Comparison of ENCODE assay signal across 7 mouse cellular contexts in the genomic region with DNA sequence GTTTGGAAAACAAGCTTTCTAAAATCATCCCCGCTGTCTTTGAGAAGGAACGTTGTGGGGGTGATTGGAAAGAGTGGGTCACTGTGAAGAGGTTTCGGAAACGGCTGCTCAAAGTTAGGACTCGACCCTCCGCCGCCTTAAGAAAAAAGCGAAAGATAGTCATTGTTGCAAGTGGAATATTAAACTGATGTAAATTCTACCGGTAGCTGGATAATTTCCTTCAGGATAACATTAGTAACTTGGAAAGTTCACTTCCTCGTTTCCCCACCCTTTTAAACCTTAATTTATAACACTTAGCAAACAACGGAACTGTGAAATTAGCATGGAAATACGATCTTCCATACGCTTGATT. TPM values are rescaled to one million over a fixed set of nuclear protein-coding genes. Genes with fewer than 3 reads are reported as not detected.
DNase-seq lines count a peak whose midpoint lies in the region; ATAC-seq lines count a peak whose summit lies in the region.

No protein-coding gene starts in this region.

- peak overlapping the region; percentile 75 for H3K4me3 ChIP-seq in lung, embryonic 16.5 days (ENCODE audit: low read length)
- H3K4me3 ChIP-seq in forebrain, embryonic 11.5 days (ENCODE audit: low read depth, low read length) = peak overlapping the region; percentile 77
- H3K4me3 ChIP-seq in limb, embryonic 10.5 days = peak overlapping the region; percentile 82
- peak overlapping the region; percentile 61 for H3K4me3 ChIP-seq in neural tube, embryonic 15.5 days (replicated peaks)

- H3K4me1 ChIP-seq in lung, embryonic 16.5 days (replicated peaks; ENCODE audit: control insufficient read depth, insufficient read depth, low read length) = peaks cover 8% of the 10 kb centered on the region
- peaks cover 7% of the 10 kb centered on the region; the same call in 1 of the 2 replicates for H3K4me1 ChIP-seq in forebrain, embryonic 11.5 days (replicated peaks; ENCODE audit: control insufficient read depth, insufficient read depth, low read length)
- H3K4me1 ChIP-seq in limb, embryonic 10.5 days = peaks cover 27% of the 10 kb centered on the region
- peaks cover 16% of the 10 kb centered on the region for H3K4me1 ChIP-seq in neural tube, embryonic 15.5 days

- peak overlapping the region; percentile 55 for H3K9ac ChIP-seq in lung, embryonic 16.5 days (ENCODE audit: low read length)
- peak overlapping the region; percentile 79 for H3K9ac ChIP-seq in forebrain, embryonic 11.5 days (ENCODE audit: low read length)
- 0 out of 2 replicates have a peak overlapping the region, but pooled peaks have one; percentile 37 for H3K9ac ChIP-seq in neural tube, embryonic 15.5 days (replicated peaks)

- no peak overlapping the region for H3K27ac ChIP-seq in lung, embryonic 16.5 days (ENCODE audit: low read length)
- no peak overlapping the region for H3K27ac ChIP-seq in forebrain, embryonic 11.5 days (ENCODE audit: low read depth, low read length)
- no peak overlapping the region for H3K27ac ChIP-seq in limb, embryonic 10.5 days
- H3K27ac ChIP-seq in neural tube, embryonic 15.5 days (replicated peaks) = no peak overlapping the region

- H3K36me3 ChIP-seq in lung, embryonic 16.5 days (ENCODE audit: control insufficient read depth, insufficient read depth, low read length) = no peaks in the 10 kb centered on the region
- H3K36me3 ChIP-seq in forebrain, embryonic 11.5 days (ENCODE audit: control insufficient read depth, insufficient read depth, low read length) = no peaks in the 10 kb centered on the region
- H3K36me3 ChIP-seq in limb, embryonic 10.5 days = no peaks in the 10 kb centered on the region
- no peaks in the 10 kb centered on the region for H3K36me3 ChIP-seq in neural tube, embryonic 15.5 days

- no peak for ATAC-seq in lung, embryonic 16.5 days (ENCODE audit: low read depth)
- no peak for ATAC-seq in forebrain, embryonic 11.5 days (replicated peaks; ENCODE audit: low FRiP score)
- no peak for ATAC-seq in neural tube, embryonic 15.5 days (ENCODE audit: low FRiP score)

- no peak for DNase-seq in lung, adult 18-20 months
- no peak for DNase-seq in forebrain, embryonic 11.5 days (ENCODE audit: low spot score)
- DNase-seq in limb, embryonic 10.5 days (ENCODE audit: low spot score) = no peak
- DNase-seq in frontal cortex, adult 2 months (ENCODE audit: extremely low spot score in 1 of 2, low spot score in 1 of 2) = no peak
- no peak for DNase-seq in urinary bladder, postnatal 4 days (ENCODE audit: low spot score in 2 of 2)

- no peaks in the 10 kb centered on the region for H3K9me3 ChIP-seq in lung, embryonic 16.5 days (ENCODE audit: control insufficient read depth, low read length)
- H3K9me3 ChIP-seq in forebrain, embryonic 11.5 days (ENCODE audit: control insufficient read depth, low read length) = no peaks in the 10 kb centered on the region
- H3K9me3 ChIP-seq in limb, embryonic 10.5 days (replicated peaks) = no peaks in the 10 kb centered on the region
- no peaks in the 10 kb centered on the region for H3K9me3 ChIP-seq in neural tube, embryonic 15.5 days (replicated peaks)

- 3% methylated on average over 13 of the region's 13 CpGs for WGBS in lung, embryonic 16.5 days
- 3% methylated on average over 13 of the region's 13 CpGs for WGBS in forebrain, embryonic 11.5 days
- 6% methylated on average over 13 of the region's 13 CpGs for WGBS in limb, embryonic 10.5 days
- WGBS in neural tube, embryonic 15.5 days = 2% methylated on average over 13 of the region's 13 CpGs

- H3K4me2 ChIP-seq in lung, embryonic 16.5 days (ENCODE audit: low read depth, low read length) = peak overlapping the region; percentile 100
- peak overlapping the region; percentile 90 for H3K4me2 ChIP-seq in forebrain, embryonic 11.5 days (ENCODE audit: low read depth, low read length, severe bottlenecking)
- peak overlapping the region; percentile 99 for H3K4me2 ChIP-seq in neural tube, embryonic 15.5 days

- peaks cover 40% of the 10 kb centered on the region for H3K27me3 ChIP-seq in lung, embryonic 16.5 days (ENCODE audit: control insufficient read depth, insufficient read depth, low read depth, low read length)
- peaks cover 16% of the 10 kb centered on the region for H3K27me3 ChIP-seq in forebrain, embryonic 11.5 days (ENCODE audit: control insufficient read depth, insufficient read depth, low read length)
- peaks cover 75% of the 10 kb centered on the region for H3K27me3 ChIP-seq in limb, embryonic 10.5 days (ENCODE audit: low read depth, poor library complexity, severe bottlenecking)
- H3K27me3 ChIP-seq in neural tube, embryonic 15.5 days (replicated peaks) = peaks cover 41% of the 10 kb centered on the region

RNA-seq across cellular contexts. Expression of a gene that starts 3.0 kb away (rescaled TPM):
- polyA plus RNA-seq in lung, embryonic 16.5 days (2015; fragmentation: Nextera tagmentation; extraction: Ambion mirVana) = 0.14 and 0.28 TPM in 2 replicates
- 10.5 and 11.3 TPM in 2 replicates for polyA plus RNA-seq in forebrain, embryonic 11.5 days (2014; fragmentation: Nextera tagmentation; extraction: Ambion mirVana)
- 1.0 and 1.1 TPM in 2 replicates for polyA plus RNA-seq in limb, embryonic 10.5 days (2016; fragmentation: Nextera tagmentation; extraction: Ambion mirVana)
- polyA plus RNA-seq in neural tube, embryonic 15.5 days (2015; fragmentation: Nextera tagmentation; extraction: Ambion mirVana) = 0.08 and 0.37 TPM in 2 replicates
- 0.04 TPM in 2 replicates for polyA plus RNA-seq in frontal cortex, adult 2 months (2012; rRNA removed)
